Mouse (Mus musculus) splenic B cell, adult 2 months (primary cell): ENCODE measurements around the gene Pcbd2.
"Not testable (repeated sequence)": the region's sequence is repeated elsewhere in the genome, so short reads cannot be mapped to it uniquely, and the experiment has no call there.

Source experiments
- DNase-seq: peaks from one replicate; pipeline ENCODE4 v3.0.0-alpha.2; 2011; ENCODE audit warnings: low read depth, low spot score
- H3K27me3 ChIP-seq: 2 replicates; pipeline ENCODE4 v1.6.1; 2012; ENCODE audit warnings: mild to moderate bottlenecking, low read length, moderate library complexity, mixed read lengths; ENCODE audit not compliant: control insufficient read depth, poor library complexity, insufficient read depth, severe bottlenecking
- H3K36me3 ChIP-seq: 2 replicates; pipeline ENCODE4 v1.6.1; 2012; ENCODE audit warnings: mild to moderate bottlenecking, low read length, moderate library complexity, mixed read lengths; ENCODE audit not compliant: control insufficient read depth, poor library complexity, insufficient read depth, severe bottlenecking

The Pcbd2 gene

DNA sequence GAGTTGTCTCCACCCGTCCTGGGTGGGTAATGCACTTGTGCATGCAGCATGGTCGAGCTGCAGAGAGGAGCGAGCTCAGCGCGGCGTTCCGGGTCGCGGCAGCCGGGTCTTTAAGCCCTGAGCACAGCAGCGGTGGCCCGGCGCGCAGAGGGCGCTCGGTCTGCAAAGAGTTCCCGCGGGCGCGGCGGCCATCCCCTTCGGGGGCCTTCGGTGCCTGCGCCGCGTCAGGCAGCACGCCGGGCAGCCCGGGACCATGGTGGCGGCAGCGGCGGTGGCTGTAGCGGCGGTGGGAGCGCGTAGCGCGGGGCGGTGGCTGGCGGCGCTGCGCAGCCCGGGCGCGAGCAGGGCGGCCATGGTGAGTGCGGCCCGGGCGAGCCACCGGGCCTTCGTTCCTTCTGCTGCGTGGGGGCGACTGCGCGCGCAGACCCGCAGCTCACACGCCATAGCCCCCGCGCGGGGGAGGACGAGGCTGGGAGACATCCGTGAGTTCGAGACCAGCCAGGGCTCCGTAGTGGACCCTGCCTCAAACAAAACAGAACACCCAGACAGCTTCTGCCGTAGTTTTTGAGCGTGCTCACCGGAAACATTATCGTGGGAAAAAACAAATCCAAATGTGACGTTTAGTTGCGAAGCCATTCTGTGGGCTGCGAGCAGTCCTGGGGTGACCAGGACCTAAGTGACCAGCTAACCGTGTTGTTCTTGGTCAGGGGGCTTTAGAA lies at the start of gene Pcbd2:
Gene Pcbd2, plus strand, starts transcription at position 249 of the 719 bp plus-strand sequence.
- peak; percentile 86 for DNase-seq

DNA sequence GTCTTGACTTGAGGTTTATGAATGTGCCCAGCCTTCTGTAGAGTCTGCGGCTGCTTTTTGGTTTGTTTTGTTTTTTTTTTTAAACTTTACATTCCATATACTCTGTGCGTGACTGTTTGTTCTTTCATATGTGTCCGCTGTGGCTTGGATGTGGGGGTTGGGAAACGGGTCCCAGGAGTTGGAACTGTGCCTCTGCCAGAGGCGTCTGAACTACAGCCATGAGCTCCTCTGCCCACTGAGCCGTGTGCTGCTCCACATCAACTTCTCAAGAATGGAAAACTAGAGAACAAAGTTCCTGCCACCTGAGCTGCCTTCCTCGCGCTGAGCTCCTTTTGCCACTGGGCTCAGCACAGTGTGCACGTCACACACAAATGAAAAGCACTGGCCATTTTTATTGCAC lies 45.0 kb upstream of the Pcbd2 start:
- Histone ChIP-seq H3K36me3 (peaks cover 11% of the 10 kb centered on the region), H3K27me3 (no peaks in the 10 kb centered on the region)
- no peak for DNase-seq

More for the DNA sequence above, at the start of gene Pcbd2:
- H3K27me3 ChIP-seq: no peaks in the 10 kb centered on the region
- no peaks in the 10 kb centered on the region for H3K36me3 ChIP-seq

DNA sequence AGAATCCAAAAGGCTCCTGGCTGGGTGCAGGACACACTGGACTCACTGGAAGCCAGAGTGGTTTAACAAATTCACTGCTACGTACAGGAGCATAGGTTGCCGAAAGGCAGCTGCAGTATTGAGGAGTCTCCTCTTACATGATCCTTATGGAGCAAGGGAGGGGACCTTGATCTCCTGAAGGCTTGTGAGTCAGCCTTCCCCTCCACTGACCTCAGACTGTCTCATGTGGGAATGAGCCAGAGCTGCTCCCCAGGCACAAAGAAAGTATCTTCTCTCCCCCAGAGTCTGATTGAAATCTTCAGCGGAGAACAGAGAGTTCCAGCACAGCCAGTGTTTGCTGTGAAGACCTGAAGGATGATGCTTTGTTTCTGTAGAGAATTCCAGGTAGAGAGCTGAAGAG lies 43.6 kb upstream of the Pcbd2 start:
- Histone ChIP-seq H3K36me3 (peaks cover 8% of the 10 kb centered on the region), H3K27me3 (no peaks in the 10 kb centered on the region)
- no peak for DNase-seq

DNA sequence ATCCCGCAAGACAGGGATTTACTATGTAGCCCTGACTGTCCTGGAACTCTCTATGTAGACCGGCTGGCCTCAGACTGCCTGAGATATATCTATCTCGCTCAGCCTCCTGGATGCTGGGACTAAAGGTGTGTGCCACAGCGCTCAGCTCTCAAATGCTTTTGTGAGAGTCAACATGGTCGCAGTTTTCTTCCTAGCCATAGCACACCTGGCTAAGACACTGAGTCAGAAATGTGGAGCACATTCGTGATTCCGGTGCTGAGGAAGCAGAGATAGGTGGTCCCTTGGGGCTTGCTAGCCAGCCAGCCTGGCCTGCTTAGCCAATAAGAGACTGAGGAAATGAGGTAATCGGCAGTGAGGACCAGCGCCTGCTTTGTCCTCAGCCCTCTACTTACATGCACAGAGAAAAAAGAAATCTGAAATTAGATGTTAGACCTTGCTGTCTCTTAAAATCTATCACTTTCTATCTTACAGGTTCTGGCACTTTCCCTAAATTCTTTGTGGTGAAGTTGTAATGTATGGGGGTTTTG lies 41.0 kb upstream of the Pcbd2 start:
- Histone ChIP-seq H3K27me3 (no peaks in the 10 kb centered on the region), H3K36me3 (peaks cover 1% of the 10 kb centered on the region; the same call in 1 of the 2 replicates)
- no peak for DNase-seq

DNA sequence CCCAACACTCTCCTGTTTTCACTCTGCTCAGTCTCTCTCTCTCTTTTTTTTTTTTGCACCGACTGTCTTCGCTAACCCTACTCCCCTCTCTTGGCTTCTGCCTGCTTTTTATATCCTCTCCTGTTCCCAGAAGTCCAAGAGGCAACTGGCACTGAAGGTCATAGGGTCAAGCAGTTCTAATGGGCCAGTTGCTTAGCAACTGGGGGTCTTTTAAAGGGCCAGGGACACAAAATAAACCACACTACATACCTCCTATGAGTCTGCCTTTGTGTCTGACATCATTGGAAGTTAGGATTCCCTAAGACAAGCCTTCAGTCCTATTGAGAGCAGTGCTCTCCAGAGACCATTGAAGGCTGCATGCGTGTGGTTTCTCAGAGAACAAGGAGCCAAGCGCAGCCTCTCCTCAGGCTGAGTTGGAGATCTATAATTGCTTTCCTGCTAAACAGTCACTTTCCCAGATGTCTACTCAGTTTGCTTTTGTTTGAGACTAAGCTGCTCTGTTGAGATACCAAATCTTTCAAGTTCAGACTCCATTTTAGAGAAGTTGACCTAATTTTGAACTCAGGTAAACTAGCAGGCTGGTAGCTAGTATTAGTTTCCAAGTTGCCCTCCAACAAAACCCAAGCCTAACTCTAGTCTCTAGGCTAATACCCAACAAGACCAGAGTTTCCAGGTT lies 39.1 kb upstream of the Pcbd2 start:
- no peak for DNase-seq
- Histone ChIP-seq H3K27me3 (no peaks in the 10 kb centered on the region), H3K36me3 (no peaks in the 10 kb centered on the region)

DNA sequence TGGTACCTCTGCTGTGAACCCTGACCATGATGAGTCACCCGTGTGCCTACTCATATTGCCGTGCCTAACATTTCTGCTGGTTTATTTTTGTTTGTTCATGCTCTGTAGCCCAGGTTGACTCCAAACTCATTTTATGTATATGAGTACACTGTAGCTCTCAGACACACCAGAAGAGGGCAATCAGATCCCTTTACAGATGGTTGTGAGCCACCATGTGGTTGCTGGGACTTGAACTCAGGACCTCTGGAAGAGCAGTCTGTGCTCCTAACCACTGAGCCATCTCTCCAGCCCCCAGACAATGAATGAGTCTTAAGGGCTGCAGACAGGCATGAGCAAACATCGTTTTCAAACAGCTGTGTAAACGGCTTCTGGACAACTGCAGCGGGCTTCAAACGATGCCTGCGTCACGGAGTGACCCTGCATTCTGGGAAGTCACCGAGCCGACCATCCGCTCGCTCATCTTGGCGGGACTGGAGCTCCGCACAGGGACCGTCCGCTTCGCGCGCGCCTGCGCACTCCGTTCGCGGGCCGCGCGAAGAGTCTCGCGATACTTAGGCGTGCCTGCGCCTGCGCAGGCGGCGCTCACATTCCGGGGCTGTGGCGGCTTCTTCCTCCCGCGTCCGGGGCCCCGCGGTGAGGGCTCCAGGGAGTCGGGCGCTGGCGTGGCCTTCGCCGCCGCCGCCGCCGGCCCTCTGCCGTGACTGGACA lies 34.5 kb upstream of the Pcbd2 start, which contains the start of gene B230219D22Rik:
Gene B230219D22Rik, plus strand, starts transcription at position 590 of the 708 bp plus-strand sequence.
- Histone ChIP-seq H3K27me3 (no peaks in the 10 kb centered on the region), H3K36me3 (no peaks in the 10 kb centered on the region)
- DNase-seq: peak; percentile 95

DNA sequence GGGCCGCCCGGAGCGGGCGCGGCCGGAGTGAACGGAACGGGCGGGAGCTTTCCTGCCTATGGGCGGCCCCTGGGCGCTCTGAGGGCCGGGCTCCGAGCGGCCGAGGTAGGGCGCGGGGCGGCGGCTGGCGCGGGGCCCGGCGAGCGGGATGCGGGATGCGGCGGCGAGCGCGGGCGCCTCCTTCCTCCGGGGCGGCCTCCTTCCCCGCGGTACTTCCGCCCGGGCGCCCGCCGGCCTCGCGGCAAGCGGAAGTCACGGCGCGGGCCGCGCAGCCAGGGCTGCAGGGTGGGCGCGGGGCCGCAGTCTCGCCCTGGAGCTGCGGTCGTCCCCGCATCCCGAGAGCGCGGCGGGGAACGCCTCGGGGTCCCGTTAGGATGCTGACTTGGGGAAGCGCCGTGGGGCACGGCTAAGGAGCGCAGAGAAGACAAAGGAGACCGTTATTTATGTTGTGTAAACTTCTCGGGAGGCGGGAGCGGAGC lies 33.9 kb upstream of the Pcbd2 start:
- peak; percentile 57 for DNase-seq
- H3K27me3 ChIP-seq: no peaks in the 10 kb centered on the region
- H3K36me3 ChIP-seq: no peaks in the 10 kb centered on the region

DNA sequence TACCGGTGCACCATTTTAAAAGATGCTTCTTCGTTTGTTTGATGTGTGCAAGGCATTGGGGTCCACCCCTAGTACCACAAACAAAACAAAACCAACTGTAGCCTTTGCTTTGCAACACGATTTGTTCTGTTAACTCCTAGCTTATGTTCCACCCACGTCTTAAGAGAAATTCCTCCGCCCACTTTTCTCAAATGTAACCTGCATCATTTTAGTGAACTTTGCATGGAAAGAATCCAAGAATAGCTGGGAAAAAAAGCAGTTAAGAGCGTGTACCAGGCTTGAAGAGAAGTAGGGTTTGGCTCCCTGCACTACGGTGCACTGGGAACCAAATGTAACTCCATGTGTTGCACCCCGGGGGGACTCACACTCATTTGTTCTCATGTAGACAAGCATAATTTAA lies 33.1 kb upstream of the Pcbd2 start:
- no peak for DNase-seq
- H3K27me3 ChIP-seq: no peaks in the 10 kb centered on the region
- H3K36me3 ChIP-seq: peaks cover 2% of the 10 kb centered on the region; the same call in 1 of the 2 replicates

DNA sequence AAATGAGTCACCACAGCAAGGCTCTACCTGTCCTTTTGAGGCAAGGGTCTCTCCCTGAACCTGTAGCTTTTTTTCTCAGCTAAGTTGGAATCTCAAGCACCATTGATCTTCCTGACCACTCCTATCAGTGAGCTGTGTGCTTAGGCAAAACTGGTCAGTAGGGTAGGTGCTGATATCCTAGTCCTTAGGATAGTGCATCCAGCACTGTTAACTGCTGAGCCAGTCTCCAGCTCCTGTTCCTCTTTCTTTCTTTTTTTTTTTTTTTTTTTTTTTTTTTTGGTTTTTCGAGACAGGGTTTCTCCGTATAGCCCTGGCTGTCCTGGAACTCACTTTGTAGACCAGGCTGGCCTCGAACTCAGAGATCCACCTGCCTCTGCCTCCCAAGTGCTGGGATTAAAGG lies 31.2 kb upstream of the Pcbd2 start:
- not testable (repeated sequence) for H3K36me3 ChIP-seq, DNase-seq, H3K27me3 ChIP-seq

DNA sequence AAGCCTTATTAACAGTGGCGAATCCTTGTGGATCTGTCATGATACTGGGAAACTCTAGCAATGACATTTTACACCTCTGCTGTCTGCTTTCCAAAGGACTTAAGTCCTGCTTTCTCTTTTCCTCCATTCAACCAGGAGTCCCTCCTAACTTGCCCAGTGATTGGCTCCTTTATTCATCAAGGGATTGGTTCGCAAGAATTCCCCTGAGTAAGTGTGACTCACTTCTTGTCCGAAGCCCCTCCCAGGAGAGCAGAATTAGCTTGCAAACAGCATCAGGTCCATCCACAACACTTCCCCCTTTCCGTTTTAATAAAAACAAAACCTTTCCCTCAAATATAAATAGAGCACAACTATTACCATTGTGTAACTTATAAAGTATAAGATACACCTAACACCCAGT lies 22.9 kb upstream of the Pcbd2 start:
- no peak for DNase-seq
- Histone ChIP-seq H3K27me3 (no peaks in the 10 kb centered on the region; the same call in 1 of the 2 replicates), H3K36me3 (peaks cover 2% of the 10 kb centered on the region; the same call in 1 of the 2 replicates)

DNA sequence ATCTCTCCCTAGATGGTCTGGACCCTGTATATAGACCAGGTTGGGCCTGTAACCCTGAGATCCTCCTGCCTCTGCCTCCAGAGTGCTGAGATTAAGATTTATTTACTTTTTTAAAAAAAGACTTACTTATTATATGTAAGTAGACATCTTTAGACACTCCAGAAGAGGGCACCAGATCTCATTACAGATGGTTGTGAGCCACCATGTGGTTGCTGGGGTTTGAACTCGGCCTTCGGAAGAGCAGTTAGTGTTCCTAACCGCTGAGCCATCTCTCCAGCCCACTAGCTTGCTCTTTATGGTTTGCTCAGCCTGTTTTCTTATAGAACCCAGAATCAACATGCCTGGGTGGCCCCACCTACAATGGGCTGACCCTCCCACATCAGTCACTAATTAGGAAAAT lies 14.3 kb upstream of the Pcbd2 start:
- no peaks in the 10 kb centered on the region for H3K36me3 ChIP-seq
- H3K27me3 ChIP-seq: no peaks in the 10 kb centered on the region
- no peak for DNase-seq

DNA sequence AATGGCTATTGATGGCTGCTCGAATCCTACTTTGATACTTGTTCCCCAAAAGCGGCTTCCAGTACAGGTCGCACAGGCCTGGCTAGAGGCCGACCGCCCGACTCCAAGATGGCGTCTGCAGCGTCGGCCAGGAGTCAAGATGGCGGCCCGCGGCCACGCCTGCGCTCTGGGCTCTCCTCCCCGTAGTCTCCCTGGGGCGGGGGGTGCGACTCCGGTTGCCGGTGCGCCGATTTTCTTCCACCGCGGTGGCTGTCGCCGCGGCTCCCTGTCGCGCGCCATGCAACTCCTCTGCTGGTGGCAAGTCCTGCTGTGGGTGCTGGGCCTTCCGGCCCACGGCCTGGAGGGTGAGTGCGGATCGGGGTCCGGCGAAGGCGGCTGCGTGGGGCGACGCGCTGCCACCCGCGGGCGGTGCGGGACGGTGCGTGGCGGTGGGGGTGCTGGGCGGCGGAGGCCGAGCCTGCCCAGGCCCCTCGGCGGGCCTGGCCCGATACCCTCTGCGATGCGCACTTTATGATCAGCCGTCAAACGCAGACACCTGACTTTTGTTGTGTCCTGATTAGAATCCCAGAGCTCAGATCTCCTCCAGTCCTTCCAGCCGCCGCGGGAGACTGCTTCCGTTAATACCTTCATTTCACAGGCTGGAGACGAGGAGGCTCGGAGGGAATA lies 12.5 kb upstream of the Pcbd2 start, which contains the start of gene Txndc15:
Gene Txndc15, plus strand, starts transcription at position 150 of the 666 bp plus-strand sequence.
- DNase-seq: peak; percentile 84
- no peaks in the 10 kb centered on the region for H3K36me3 ChIP-seq
- H3K27me3 ChIP-seq: no peaks in the 10 kb centered on the region

DNA sequence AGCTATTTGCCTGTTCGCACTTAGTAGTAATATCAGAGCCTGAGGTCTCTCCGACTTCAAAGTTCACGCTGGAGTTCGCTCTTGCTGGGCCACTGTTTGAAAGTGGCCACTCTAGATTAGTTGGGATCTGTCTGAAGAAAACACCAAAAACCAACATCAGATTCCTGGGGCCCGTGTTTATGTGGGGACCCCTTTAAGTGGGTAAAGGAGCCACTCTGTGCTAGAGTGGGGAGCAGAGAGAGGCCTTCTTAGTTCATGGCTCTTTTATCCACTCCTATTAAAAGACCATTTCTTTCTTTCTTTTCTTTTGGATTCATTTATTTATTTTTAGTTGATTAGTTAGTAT lies 12.0 kb upstream of the Pcbd2 start:
- DNase-seq: no peak
- no peaks in the 10 kb centered on the region for H3K27me3 ChIP-seq
- H3K36me3 ChIP-seq: peaks cover 3% of the 10 kb centered on the region; the same call in 1 of the 2 replicates

DNA sequence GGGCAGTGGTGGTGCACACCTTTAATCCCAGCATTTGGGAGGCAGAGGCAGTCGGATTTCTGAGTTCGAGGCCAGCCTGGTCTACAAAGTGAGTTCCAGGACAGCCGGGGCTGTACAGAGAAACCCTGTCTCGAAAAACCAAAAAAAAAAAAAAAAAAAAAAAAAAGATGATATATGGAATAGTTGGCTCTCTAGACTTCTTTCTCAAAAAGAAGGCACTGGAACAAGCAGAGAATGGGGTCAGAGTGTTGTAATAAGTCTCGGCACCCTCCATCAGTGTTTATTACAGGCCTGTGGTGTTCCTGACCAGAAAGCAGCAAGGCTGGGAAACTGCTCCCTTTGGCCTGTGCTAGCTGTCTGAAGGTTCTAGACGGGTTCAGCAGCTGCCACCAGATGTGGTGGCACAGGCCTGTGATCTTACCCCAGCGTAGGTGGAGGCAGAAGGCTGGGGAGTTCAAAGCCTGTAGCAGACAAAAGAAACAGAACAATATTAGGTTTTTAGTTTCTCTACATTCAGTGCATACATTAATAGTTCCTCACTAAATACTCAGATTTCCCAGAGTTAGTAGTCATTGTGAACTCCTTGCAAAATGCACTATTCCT lies 11.2 kb upstream of the Pcbd2 start:
- no peak for DNase-seq

More for the DNA sequence above, 11.2 kb upstream of the Pcbd2 start:
- Histone ChIP-seq H3K27me3 (no peaks in the 10 kb centered on the region), H3K36me3 (peaks cover 3% of the 10 kb centered on the region; the same call in 1 of the 2 replicates)
